In genomic region chr16:36963415-36963814, GRCm38 (mm10) we compare ENCODE assay signal across 19 mouse cellular contexts.
"Had no signal": no experiment of that assay in that cellular context is flagged by ENCODE, and none has a peak within 500 bp of the region (broad histone marks: within the 10 kb centered on the region; RNA-seq: fewer than 3 reads in every experiment).

No protein-coding gene starts in this region.

- ATAC-seq: forebrain, embryonic 13.5 days; forebrain, embryonic 14.5 days; forebrain, embryonic 15.5 days; forebrain, embryonic 16.5 days; forebrain, postnatal 0 days had no signal

- DNase-seq: cerebellum, adult 8-10 months; cerebellum, adult 9-10 months; cerebellum, adult 9-11 months; cerebellum, postnatal 10 days; cerebellum, postnatal 14 days; cerebellum, postnatal 25 days; cerebellum, postnatal 36 days; embryo, embryonic 11 days; forebrain, postnatal 0 days; gastrocnemius, adult 2 months; gastrocnemius, postnatal 10 days; gastrocnemius, postnatal 14 days; gastrocnemius, postnatal 25 days; gastrocnemius, postnatal 36 days; heart, adult 2 months had no signal
